Mouse (Mus musculus) heart, embryonic 16.5 days (tissue): ENCODE results near the gene 4931406P16Rik. TPM values are rescaled to one million over a fixed set of nuclear protein-coding genes. Genes with fewer than 3 reads are reported as not detected.

ENCODE experiments used
- ATAC-seq: fragments of 200-750 bp; cut with Nextera tagmentation; replicated peaks from 2 replicates; pipeline ENCODE4 v1.8.0; 2017; ENCODE audit warnings: moderate number of reproducible peaks; ENCODE audit not compliant: insufficient read depth, low FRiP score; ENCODE audit errors: extremely low read depth
- H3K27ac ChIP-seq: fragments of 300-500 bp; sonication (generic); 2 replicates; pipeline ENCODE4 v1.5.1; 2014; ENCODE audit warnings: mild to moderate bottlenecking, low read length, control low read depth, moderate library complexity
- H3K27me3 ChIP-seq: fragments of 300-500 bp; sonication (generic); 2 replicates; pipeline ENCODE4 v1.6.1; 2014; ENCODE audit warnings: low read length, mixed read lengths; ENCODE audit not compliant: control insufficient read depth, insufficient read depth
- H3K36me3 ChIP-seq: fragments of 300-500 bp; sonication (generic); 2 replicates; pipeline ENCODE4 v1.6.1; 2014; ENCODE audit not compliant: control insufficient read depth, insufficient read depth
- H3K4me1 ChIP-seq: fragments of 300-500 bp; sonication (generic); 2 replicates; pipeline ENCODE4 v1.6.1; 2014; ENCODE audit warnings: low read length, mixed read lengths; ENCODE audit not compliant: control insufficient read depth, insufficient read depth
- H3K4me2 ChIP-seq: fragments of 300-500 bp; sonication (generic); 2 replicates; pipeline ENCODE4 v1.6.1; 2014; ENCODE audit warnings: low read depth, mild to moderate bottlenecking, control low read depth, low read length
- H3K4me3 ChIP-seq: fragments of 300-500 bp; sonication (generic); 2 replicates; pipeline ENCODE4 v1.5.1; 2014; ENCODE audit warnings: mild to moderate bottlenecking, control low read depth, low read length
- H3K9ac ChIP-seq: fragments of 300-500 bp; sonication (generic); 2 replicates; pipeline ENCODE4 v1.6.1; 2014; ENCODE audit warnings: low read length, control low read depth
- H3K9me3 ChIP-seq: fragments of 300-500 bp; sonication (generic); replicated peaks from 2 replicates; pipeline ENCODE4 v1.6.1; 2016; ENCODE audit warnings: low read length; ENCODE audit not compliant: control insufficient read depth
- WGBS: fragments of 180-500 bp; shearing (Covaris S2); extraction: QIAGEN DNeasy Blood & Tissue Kit; methylation state at CpG from one replicate; pipeline ENCODE4 v1.1.7; 2014; 5-methylcytosine and 5-hydroxymethylcytosine counted together
- polyA plus RNA-seq: library from polyadenylated mRNA; unstranded; fragments of >200 nt; fragmentation: Nextera tagmentation; extraction: Ambion mirVana; gene quantifications from 2 replicates; pipeline ENCODE4 v1.2.1, GENCODE M21; 2015

The 4931406P16Rik gene
- 24.8 and 28.4 TPM in 2 replicates for polyA plus RNA-seq

GRCm38 (mm10) chr7:34313443-34313875 is at the start of gene 4931406P16Rik:
Gene 4931406P16Rik (minus strand): TSS chr7:34313551.
- no peaks in the 10 kb centered on the region for H3K9me3 ChIP-seq
- peak within 1 kb of the TSS; percentile 93 for H3K4me3 ChIP-seq
- ATAC-seq, result peak; percentile 93
- H3K36me3 ChIP-seq, result no peaks in the 10 kb centered on the region
- peak within 1 kb of the TSS; percentile 96 for H3K9ac ChIP-seq
- H3K27ac ChIP-seq, result peak within 1 kb of the TSS; percentile 97
- WGBS, result under 1% methylated on average over 40 of the region's 41 CpGs
- no peaks in the 10 kb centered on the region for H3K27me3 ChIP-seq
- peak within 1 kb of the TSS; percentile 84 for H3K4me2 ChIP-seq
- peaks cover 20% of the 10 kb centered on the region for H3K4me1 ChIP-seq

- H3K36me3 ChIP-seq, result peaks cover 31% of the 10 kb centered on the region
Measured at GRCm38 (mm10) chr7:34355629-34356028, 42.3 kb upstream of the 4931406P16Rik start.

GRCm38 (mm10) chr7:34351997-34352396 is 38.6 kb upstream of the 4931406P16Rik start:
- H3K4me3 ChIP-seq, result no peak overlapping the region
- no peak for ATAC-seq
- no peak overlapping the region for H3K9ac ChIP-seq
- no peaks in the 10 kb centered on the region for H3K4me1 ChIP-seq
- no peak overlapping the region for H3K27ac ChIP-seq
- H3K9me3 ChIP-seq, result no peaks in the 10 kb centered on the region
- H3K4me2 ChIP-seq, result no peak overlapping the region
- no peaks in the 10 kb centered on the region for H3K27me3 ChIP-seq
- WGBS, result 88% methylated on average over 1 of the region's 1 CpGs
- peaks cover 49% of the 10 kb centered on the region for H3K36me3 ChIP-seq

More at GRCm38 (mm10) chr7:34355629-34356028, 42.3 kb upstream of the 4931406P16Rik start:
- Histone ChIP-seq H3K4me2 (no peak overlapping the region), H3K27me3 (no peaks in the 10 kb centered on the region), H3K4me1 (no peaks in the 10 kb centered on the region), H3K9ac (no peak overlapping the region), H3K4me3 (no peak overlapping the region), H3K27ac (no peak overlapping the region), H3K9me3 (no peaks in the 10 kb centered on the region)
- 85% methylated on average over 4 of the region's 4 CpGs for WGBS
- no peak for ATAC-seq

GRCm38 (mm10) chr7:34350166-34350565 is 36.8 kb upstream of the 4931406P16Rik start:
- no peaks in the 10 kb centered on the region for H3K4me1 ChIP-seq
- no peak overlapping the region for H3K4me2 ChIP-seq
- H3K9ac ChIP-seq, result no peak overlapping the region
- no peaks in the 10 kb centered on the region for H3K27me3 ChIP-seq
- H3K27ac ChIP-seq, result no peak overlapping the region
- no peaks in the 10 kb centered on the region for H3K9me3 ChIP-seq
- no peak for ATAC-seq
- WGBS, result 71% methylated on average over 5 of the region's 5 CpGs
- H3K4me3 ChIP-seq, result no peak overlapping the region
- H3K36me3 ChIP-seq, result peaks cover 52% of the 10 kb centered on the region

- Histone ChIP-seq H3K36me3 (peaks cover 62% of the 10 kb centered on the region), H3K27me3 (no peaks in the 10 kb centered on the region), H3K9ac (no peak overlapping the region), H3K4me1 (no peaks in the 10 kb centered on the region), H3K27ac (no peak overlapping the region), H3K4me2 (no peak overlapping the region), H3K4me3 (no peak overlapping the region), H3K9me3 (no peaks in the 10 kb centered on the region)
- no peak for ATAC-seq
- WGBS, result 86% methylated on average over 1 of the region's 1 CpGs
Measured at GRCm38 (mm10) chr7:34348011-34348410, 34.7 kb upstream of the 4931406P16Rik start.

- Histone ChIP-seq H3K4me1 (no peaks in the 10 kb centered on the region), H3K36me3 (peaks cover 62% of the 10 kb centered on the region), H3K27me3 (no peaks in the 10 kb centered on the region), H3K4me2 (no peak overlapping the region), H3K9ac (no peak overlapping the region), H3K4me3 (no peak overlapping the region), H3K9me3 (no peaks in the 10 kb centered on the region), H3K27ac (no peak overlapping the region)
- no peak for ATAC-seq
- 81% methylated on average over 3 of the region's 3 CpGs for WGBS
Measured at GRCm38 (mm10) chr7:34347041-34347440, 33.7 kb upstream of the 4931406P16Rik start.

- H3K9ac ChIP-seq, result no peak overlapping the region
- no peaks in the 10 kb centered on the region for H3K27me3 ChIP-seq
- no peak overlapping the region for H3K4me3 ChIP-seq
- WGBS, result 88% methylated on average over 4 of the region's 4 CpGs
- no peak overlapping the region for H3K27ac ChIP-seq
- no peak for ATAC-seq
- no peaks in the 10 kb centered on the region for H3K9me3 ChIP-seq
- H3K4me2 ChIP-seq, result no peak overlapping the region
- peaks cover 59% of the 10 kb centered on the region for H3K36me3 ChIP-seq
- H3K4me1 ChIP-seq, result no peaks in the 10 kb centered on the region
Measured at GRCm38 (mm10) chr7:34346505-34346904, 33.2 kb upstream of the 4931406P16Rik start.

GRCm38 (mm10) chr7:34342040-34342793 is 28.9 kb upstream of the 4931406P16Rik start:
- Histone ChIP-seq H3K4me1 (peaks cover 20% of the 10 kb centered on the region), H3K9me3 (no peaks in the 10 kb centered on the region), H3K27ac (no peak overlapping the region), H3K9ac (no peak overlapping the region), H3K36me3 (peaks cover 36% of the 10 kb centered on the region), H3K4me3 (no peak overlapping the region), H3K27me3 (no peaks in the 10 kb centered on the region), H3K4me2 (no peak overlapping the region)
- no peak for ATAC-seq
- WGBS, result 85% methylated on average over 10 of the region's 10 CpGs

- no peak overlapping the region for H3K9ac ChIP-seq
- H3K4me1 ChIP-seq, result peaks cover 20% of the 10 kb centered on the region
- 65% methylated on average over 5 of the region's 5 CpGs for WGBS
- H3K27me3 ChIP-seq, result no peaks in the 10 kb centered on the region
- no peak overlapping the region for H3K4me2 ChIP-seq
- ATAC-seq, result no peak
- H3K4me3 ChIP-seq, result no peak overlapping the region
- no peak overlapping the region for H3K27ac ChIP-seq
- H3K9me3 ChIP-seq, result peaks cover 7% of the 10 kb centered on the region
- peaks cover 33% of the 10 kb centered on the region for H3K36me3 ChIP-seq
Measured at GRCm38 (mm10) chr7:34340841-34341240, 27.5 kb upstream of the 4931406P16Rik start.
